Mouse (Mus musculus) adrenal gland, adult 2 months (tissue): ENCODE measurements around the gene Mapk3. TPM values are rescaled to one million over a fixed set of nuclear protein-coding genes. Genes with fewer than 3 reads are reported as not detected.

Experiments
- DNase-seq: peaks from one replicate; pipeline ENCODE4 v3.0.0; 2021
- polyA plus RNA-seq: library from polyadenylated mRNA; depleted of rRNA; stranded (reverse); fragments of >200 nt; gene quantifications from 2 replicates; pipeline ENCODE4 v1.2.3, GENCODE M21; 2012
- total RNA-seq, 2 experiments: library from RNA; stranded (reverse); gene quantifications; 2 replicates each; pipeline ENCODE4 v1.2.3; 2021

Gene Mapk3
- total and polyA plus RNA-seq, 3 experiments = 139 to 299 (median 169) TPM

- no peak for DNase-seq
Measured at GRCm38 (mm10) chr7:126782693-126783092, 23.3 kb downstream of the Mapk3 start.

- no peak for DNase-seq
Measured at GRCm38 (mm10) chr7:126784469-126784868, 25.1 kb downstream of the Mapk3 start.

- DNase-seq = no peak
Measured at GRCm38 (mm10) chr7:126785056-126785455, 25.7 kb downstream of the Mapk3 start.

GRCm38 (mm10) chr7:126786142-126786541, 26.7 kb downstream of the Mapk3 start:
- no peak for DNase-seq

GRCm38 (mm10) chr7:126789141-126789540, 29.7 kb downstream of the Mapk3 start:
- no peak for DNase-seq

- DNase-seq = peak; percentile 97
Measured at GRCm38 (mm10) chr7:126791851-126792720, 32.7 kb downstream of the Mapk3 start, which contains the start of gene Ppp4c. Gene Ppp4c (minus strand): TSS chr7:126792496.

- DNase-seq = no peak
Measured at GRCm38 (mm10) chr7:126792721-126793443, 33.5 kb downstream of the Mapk3 start.

- no peak for DNase-seq
Measured at GRCm38 (mm10) chr7:126793456-126794270, 34.3 kb downstream of the Mapk3 start.

GRCm38 (mm10) chr7:126794271-126794605, 34.8 kb downstream of the Mapk3 start:
- DNase-seq = no peak

- no peak for DNase-seq
Measured at GRCm38 (mm10) chr7:126795387-126796317, 36.3 kb downstream of the Mapk3 start.

GRCm38 (mm10) chr7:126796350-126796932, 37.0 kb downstream of the Mapk3 start:
- DNase-seq = no peak

GRCm38 (mm10) chr7:126797411-126798126, 38.2 kb downstream of the Mapk3 start, which contains the start of gene Fam57b:
Gene Fam57b (plus strand): TSS chr7:126797668.
- DNase-seq = peak; percentile 77

GRCm38 (mm10) chr7:126798127-126799049, 39.0 kb downstream of the Mapk3 start:
- peak; percentile 82 for DNase-seq

GRCm38 (mm10) chr7:126799050-126799467, 39.7 kb downstream of the Mapk3 start:
- DNase-seq = peak; percentile 99

GRCm38 (mm10) chr7:126799468-126800268, 40.3 kb downstream of the Mapk3 start:
- DNase-seq = no peak

- DNase-seq = no peak
Measured at GRCm38 (mm10) chr7:126800269-126801056, 41.1 kb downstream of the Mapk3 start.

- no peak for DNase-seq
Measured at GRCm38 (mm10) chr7:126801057-126801422, 41.6 kb downstream of the Mapk3 start.
